Mouse (Mus musculus): ENCODE data around the gene Pop7.

GRCm38 (mm10) chr5:137525511-137525910 lies 23.2 kb upstream of the Pop7 start:
- TF ChIP-seq CTCF (conservative IDR thresholded peaks at IDR 0.05; ENCODE audit: insufficient read depth, insufficient read length, low read depth, low read length) (no peak), POLR2A (IDR thresholded peaks at IDR 0.05; ENCODE audit: low read depth, low read length) (no peak)

All from kidney, adult 2 months (tissue).